Mouse (Mus musculus) A20 (cell line): ENCODE data around the gene Myo1e.

Experiments used
- DNase-seq: peaks from one replicate; pipeline ENCODE4 v3.0.0-alpha.2; 2011; ENCODE audit warnings: low read depth, low spot score

Gene Myo1e

DNA sequence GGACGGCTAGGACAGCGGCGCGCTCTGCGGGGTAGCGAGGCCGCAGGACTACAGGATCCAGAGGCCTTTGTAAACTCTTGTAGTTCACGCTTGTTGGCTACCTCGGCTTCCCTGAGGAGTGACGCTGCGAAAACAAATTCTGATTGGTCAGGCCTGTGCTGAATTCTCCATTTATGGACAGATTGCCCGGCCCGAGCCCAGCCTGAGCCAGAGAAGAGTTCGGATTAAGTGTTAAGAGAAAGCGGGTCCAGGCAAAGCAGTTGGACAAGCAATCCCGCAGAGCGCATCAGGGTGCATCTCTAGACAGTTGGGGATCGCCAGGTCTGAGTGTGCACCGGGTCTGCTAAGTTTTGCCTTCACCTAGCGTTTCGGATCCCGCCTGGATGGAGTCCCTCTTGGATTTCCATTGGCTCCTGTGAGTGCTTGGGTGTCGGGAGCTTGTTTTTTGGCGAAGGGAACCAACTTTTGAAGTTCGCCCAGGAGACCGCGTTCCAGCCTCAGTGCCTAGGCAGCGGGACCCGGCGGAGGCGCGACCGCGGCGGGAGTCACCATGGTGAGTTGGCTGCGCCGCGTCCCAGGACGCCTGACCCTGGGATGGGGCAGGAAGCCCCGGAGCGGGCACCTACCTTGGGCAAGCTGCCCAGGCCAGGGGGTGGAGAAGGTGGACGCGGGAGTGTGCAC, at the start of gene Myo1e:
TSS of gene Myo1e (plus strand) at position 200 of the 681 bp plus-strand sequence.
- peak; percentile 95 for DNase-seq

DNA sequence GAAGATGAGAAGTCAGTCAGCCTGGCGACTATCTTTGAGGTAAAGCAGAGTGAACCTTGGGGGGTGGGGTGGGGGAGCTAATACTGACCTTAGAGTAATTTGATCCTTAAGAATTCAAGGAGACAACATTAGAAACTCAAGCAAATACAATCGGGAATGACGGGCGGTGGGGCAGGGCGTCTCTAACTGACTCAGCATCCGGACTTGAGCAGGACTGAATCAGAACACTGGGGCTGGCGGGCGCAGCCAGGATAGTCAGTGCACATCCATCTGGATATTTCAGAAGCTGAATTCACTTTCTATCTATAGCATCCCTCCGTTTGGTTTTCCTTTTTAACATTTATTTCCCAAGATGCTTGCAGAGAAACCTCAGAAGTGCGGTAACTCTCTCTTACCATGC, 47.1 kb upstream of the Myo1e start:
- no peak for DNase-seq

DNA sequence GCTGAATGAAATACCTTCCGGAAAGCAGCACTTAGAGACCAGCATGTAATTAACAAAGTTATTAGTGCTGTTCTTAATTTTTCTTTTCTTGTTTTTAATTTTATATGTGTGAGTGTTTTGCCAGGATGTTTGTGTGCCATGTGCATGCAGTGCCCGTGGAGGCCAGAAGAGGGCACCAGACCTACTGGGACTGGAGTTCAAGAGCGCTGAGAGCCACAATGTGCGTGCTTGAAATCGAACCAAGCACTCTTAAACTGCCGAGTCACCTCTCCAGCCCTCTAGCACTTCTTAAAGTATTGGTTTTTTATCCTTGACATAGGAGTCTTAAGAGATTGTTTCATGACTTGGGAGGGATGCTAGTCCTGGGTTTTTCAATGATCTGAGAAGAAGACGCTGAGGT, 38.2 kb upstream of the Myo1e start:
- DNase-seq = peak; percentile 41

DNA sequence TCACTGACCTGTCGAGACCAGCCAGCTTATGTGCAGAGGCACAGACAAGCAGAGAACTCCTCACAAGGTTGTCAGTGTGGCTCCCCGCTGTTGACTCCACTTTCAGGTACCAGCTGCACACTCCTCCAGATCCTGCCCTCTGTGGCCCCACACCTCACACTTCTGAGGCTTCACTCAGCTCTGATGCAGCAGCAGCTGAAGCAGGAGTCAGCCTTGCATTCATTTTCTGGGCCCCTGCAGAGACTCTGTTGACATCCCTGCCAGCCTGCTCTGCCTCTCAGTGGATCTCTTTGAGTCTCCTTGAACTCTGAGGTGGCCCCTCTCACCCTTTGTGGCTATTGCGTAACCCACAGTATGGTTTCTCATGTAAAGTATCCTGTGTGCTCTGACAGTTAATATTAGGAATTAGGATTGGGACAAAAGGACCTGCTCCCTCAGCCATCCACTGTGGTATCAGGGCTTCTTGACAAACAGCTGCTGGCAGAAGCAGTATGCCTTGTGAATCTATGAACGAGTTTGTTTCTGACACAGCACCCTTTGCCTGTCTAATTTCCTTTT, 32.8 kb upstream of the Myo1e start:
- DNase-seq = no peak

DNA sequence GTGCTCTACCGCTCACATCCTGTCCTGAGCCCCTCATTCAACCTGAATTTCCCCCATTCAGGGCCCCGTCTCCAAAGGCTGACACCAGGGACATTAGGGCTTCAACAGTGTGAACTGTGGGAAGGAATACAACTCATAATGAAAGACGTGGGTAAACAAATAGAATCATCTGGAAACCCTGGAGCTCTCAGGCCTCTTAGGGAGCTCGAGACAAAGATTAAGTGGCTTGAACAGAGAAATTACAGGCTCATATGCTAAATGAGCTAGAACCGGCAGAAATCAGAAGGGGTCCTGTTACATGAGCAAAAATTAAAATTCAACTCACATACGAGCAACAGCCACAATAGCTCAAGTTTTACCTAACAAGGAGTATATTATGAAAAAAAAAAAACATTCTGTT, 32.3 kb upstream of the Myo1e start:
- no peak for DNase-seq

DNA sequence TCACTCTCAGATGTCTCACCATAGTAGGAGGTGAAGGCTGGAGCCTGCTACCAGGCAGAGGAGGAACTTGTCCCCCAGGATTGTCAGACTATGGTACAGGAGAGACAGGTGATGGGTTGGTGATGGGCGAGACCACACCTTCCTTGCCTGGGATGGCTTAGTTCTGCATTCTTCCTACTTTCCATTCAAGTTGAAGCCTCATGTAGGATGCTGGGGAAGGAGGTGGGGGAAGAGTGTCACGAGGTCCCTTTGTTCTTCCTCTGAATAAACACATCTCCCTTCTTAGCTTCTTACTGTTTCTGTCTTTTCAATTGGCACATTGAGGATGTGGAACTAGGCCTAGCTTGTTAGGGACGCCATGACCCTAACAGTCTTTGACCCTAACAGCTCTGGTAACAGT, 30.9 kb upstream of the Myo1e start:
- DNase-seq = no peak

DNA sequence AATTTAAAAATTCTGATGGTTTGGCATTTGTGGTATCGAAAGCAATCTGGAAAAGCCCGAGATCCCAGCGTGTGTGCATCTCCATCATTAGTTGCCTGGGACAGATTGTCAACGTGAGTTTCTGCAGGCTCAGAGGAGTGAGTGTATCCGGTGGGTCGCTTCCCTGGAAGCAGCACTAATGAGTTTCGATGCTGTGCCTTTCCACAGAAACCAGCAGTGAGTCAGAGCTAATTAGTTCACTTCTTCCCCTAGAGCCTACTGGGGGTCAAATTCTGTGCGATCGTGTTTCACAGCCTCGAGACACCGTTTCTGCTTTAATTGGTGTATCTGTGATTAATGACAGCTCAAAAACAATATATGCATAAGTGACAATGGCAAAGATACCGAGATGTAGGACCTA, 25.4 kb upstream of the Myo1e start:
- DNase-seq = no peak

DNA sequence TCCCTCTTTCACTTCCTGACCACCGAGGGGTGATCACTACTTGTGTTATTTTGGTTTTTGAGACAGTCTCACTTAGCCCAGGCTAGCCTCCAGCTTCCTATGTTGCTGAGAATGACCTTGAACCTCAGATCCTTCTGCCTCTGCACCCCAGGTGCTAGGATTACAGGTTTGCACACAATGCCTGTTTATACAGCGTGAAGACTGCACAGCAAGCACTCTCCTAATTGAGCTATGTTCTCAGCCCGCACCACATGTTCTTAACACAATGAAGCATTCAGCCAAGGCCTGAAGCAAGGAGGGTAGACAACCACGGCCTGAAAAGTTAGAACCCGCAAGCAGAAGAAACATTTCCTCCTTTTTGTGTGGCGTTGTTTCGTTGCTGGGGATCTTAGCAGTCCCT, 24.5 kb upstream of the Myo1e start:
- no peak for DNase-seq

DNA sequence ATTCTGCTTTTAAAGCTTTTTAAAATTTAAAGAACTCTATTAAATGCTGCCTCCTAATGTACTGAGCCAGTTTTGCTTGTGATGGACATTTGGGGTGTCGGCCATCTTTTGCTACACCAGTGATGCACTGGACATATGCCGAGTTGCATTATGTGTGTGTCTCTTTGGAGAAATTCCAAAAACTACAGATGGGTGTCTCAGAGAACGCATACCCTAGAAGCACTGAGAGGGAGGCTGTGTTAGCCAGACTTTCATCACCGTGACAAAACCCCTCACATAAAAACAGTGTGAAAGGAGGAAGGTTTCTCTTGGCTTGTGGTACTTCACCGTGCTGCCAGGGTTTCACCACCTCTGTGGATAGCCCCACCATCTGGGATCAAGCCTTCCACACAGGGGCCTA, 14.8 kb upstream of the Myo1e start:
- no peak for DNase-seq

DNA sequence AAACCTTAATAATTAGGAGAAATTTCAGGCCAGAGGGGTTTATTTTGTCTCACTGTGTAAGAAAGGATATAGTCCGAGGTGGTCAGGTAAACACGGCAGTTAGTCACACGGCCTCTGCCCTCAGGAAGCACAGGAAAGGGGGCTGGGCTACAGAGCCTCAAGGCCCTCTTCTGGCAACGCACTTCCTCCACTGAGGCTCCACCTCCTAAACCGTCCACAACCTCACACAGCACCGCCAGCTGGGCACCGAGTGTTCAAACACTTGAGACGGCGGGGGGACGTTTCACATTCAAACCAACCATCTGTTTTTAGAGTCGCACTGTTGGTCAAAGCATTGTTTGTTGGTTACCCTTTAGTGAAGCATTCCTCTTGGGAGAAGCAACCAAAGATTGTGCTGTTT, 12.5 kb upstream of the Myo1e start:
- DNase-seq = peak; percentile 92

DNA sequence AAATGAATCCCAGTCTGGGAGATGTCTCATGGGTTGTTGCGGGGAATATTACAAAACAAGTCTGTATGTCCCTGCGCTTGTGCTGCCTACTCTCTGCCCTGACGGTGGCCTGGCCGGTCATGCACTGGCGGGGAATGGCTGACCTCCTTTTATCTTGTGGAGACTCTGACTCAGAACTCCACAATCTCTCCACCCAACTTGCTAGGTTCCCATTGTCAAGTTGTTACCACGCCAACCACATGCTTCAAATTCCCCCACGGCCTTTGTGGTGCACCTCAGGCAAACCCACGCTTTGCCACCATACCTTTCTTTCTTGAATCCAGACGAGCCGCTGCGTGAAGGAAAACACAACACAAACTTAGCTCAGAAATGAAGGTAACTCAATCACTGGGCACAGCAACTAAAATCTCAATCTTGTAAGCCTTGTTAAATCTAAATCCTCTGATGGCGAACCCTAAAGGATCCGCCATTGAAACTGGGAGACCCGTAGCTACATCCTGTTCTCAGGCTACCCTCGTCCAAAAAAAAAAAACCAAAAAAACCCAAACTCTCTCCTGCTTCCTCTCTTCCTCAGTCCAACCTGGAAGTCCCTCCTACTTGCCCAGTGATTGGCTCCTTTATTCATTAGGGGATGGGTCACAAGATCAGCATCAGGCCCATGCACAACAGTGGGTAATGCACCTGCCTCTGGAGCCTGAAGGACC, 10.0 kb upstream of the Myo1e start:
- DNase-seq = no peak

DNA sequence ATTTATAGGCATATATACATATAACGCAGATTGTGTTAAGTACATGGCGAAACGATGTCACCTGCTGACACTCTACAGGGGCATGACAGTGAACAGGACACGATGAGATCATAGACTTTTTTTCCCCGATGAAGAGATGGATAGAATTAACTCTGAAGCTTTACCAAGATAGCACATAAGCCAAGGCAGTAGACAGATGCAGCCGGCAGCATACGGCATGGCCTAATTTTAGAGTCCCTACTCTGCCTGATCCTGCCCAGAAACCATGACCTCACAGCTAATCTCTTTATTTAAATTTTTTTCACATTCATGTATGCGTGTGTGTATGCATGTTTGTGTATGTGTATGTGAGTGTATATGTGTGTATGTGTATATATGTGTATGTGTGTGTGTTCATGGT, 9.2 kb upstream of the Myo1e start:
- no peak for DNase-seq

DNA sequence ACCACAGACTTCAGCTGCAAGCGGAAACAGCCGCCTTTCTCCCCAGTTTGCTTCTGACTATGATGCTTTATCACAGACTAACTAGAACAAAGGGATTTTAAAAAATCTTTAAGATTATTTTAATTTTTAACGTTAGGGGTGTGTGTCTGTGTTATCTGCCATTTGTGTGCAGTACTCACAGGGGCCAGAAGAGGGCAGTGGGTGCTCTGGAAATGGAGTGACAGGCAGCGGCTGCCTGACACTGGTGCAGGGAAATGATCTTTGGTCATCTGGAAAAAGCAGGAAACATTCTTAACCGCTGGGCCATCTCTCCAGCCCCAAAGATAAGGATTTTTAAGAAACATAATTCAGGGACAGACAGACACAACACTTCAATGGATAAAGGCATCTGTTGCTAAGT, 4.4 kb upstream of the Myo1e start:
- peak; percentile 79 for DNase-seq

DNA sequence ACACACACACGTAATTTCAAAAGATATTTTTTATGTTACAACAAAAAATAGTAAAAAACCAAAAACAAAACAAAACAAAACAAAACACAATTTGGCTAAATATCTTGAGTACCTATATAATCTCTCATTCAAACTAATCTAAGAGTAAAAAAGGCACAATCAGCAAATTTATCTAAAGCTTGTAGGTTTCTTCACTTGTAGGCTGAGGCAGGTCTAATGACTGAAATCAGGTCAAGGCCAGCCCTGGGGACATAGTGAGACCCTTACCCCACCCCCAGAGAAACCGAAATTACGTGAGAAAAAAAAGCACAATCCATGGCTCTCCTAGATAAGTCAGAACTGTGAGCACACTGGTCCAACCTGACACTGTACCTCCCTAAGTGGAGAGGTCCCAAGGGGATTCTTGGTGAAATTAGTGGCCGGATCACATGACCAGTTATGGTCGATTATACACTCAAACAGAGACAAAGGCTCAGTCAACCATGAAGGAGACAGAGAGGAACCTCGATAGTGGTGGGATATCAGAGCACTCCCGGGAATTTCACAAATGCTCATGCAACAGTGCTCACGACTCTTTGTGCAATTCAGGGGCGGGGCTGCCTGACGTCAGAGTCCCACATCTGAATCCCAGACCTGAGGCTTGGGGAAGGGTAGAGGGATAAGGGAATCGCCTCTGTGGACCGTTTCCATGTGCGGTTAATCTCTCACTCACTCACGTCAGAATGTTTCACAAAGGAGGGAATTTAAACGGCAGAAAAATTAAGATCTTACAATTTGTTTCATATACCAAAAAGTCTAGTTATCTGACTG, 3.7 kb upstream of the Myo1e start:
- peak; percentile 81 for DNase-seq

DNA sequence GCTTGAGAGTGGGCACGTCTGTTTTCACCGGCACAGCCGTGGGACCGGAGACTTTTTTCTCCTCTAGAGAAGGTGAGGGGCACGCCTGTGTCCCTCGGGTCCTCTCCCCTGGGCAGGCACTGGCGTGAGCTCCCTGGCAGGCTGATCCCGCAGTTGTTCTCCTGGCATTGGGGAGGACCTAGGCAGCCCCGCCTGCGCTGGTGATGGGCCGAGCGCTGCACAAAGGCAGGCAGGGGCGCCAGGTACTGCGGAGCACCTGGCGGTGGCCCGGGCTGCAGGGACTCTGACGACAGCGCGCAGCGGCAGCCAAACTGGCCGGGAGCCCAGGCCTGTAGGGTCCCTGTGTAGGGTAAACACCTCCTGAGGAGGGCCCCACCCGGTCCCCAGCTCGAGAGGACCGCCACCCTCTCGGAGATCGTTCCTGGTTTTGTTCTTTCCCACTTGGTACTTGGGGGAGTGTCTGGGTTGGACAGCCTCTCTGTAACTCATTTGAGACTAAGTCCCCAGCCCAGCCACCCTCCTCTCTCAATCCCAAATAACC, 901 bp downstream of the Myo1e start:
- peak; percentile 80 for DNase-seq

DNA sequence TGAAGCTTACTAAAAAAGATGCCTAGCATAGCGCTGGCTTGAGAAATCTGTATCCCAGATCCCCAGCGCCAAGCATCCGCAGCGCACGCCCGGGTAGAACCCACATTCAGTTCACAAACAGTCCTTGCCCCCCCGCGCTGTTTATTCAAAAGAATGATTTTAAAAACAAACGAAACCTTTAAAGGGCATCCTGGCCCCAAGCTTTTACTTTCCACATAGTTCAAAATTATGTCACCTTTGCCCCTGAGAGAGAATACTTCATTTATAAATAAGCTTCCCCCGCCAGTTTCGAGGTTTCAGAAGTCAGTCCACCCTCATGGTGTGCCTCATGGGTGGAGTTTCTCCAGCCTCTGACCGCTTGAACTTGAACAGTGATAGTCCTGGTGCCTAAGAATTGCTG, 1.6 kb downstream of the Myo1e start:
- DNase-seq = peak; percentile 68

DNA sequence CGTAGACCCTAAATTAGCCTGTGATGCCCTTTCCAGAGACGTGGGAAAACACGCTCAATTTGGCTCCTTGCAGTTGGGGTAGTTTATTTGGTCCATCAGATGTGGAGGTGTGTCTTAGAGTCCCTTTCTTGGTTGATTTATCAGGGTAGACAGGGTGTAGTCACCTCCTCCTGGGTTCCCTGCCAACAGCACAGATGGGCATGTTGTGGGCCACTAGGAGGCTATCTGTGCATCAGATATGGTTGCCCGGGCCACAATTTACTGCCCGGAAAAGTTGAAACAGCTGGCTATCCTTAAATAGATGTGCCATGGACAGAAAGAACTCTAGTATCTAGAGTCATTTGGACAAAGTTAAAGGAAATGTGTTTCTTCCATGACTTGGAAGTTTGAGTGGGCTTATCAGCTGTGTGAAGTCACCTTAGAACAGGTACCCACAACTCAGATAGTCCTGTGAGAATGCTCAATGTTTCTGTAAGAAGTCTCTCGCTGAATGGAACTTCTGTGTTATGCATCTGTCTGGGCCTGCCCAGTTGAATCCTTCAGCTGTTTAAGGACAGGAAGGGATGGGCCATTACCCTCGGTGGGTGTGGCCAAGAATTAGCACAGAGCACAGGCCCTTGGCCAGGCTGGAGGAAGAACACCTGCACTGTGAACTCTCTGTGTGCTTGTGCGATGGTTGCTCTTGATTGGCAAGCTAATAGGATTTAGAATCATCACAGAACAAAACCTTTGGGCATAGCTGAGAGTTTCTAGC, 2.3 kb downstream of the Myo1e start:
- peak; percentile 95 for DNase-seq

DNA sequence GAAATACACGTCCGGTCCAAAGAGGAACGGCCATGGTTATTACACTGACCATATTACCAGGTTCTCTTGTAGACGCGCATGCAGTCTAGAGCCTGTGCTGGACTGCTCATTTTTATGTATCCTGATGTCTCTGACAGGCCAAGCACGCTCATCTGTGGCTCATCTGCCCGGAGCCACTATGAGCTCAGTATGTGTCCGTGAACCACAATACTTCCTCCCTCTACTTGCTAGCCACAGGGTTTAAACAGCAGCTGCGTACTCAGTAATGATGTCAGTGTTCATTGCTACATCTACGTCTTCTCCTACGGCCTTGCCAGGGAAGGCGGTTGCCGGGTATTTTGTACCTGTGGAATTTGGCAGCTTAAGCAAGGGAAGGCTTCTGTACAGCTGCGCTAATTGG, 4.5 kb downstream of the Myo1e start:
- DNase-seq = peak; percentile 60

DNA sequence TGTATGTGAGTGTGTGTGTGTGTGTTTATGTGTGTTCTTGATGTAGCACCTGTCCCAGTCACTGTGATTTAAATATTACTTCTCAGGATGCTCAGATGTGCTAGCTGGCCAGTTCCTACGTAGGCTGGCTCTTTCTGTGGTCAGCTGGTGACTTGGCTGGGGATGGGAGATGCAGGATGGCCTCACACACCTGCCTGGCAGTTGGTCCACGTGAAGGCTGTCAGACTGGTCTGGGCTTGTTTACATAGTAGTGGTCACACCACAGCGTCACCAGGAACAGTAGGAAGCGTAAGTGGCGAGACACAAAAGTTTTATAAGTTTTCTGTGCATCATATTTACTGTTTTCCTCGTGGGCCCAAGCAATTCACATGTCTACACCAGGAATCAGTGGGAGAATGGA, 9.4 kb downstream of the Myo1e start:
- DNase-seq = no peak

DNA sequence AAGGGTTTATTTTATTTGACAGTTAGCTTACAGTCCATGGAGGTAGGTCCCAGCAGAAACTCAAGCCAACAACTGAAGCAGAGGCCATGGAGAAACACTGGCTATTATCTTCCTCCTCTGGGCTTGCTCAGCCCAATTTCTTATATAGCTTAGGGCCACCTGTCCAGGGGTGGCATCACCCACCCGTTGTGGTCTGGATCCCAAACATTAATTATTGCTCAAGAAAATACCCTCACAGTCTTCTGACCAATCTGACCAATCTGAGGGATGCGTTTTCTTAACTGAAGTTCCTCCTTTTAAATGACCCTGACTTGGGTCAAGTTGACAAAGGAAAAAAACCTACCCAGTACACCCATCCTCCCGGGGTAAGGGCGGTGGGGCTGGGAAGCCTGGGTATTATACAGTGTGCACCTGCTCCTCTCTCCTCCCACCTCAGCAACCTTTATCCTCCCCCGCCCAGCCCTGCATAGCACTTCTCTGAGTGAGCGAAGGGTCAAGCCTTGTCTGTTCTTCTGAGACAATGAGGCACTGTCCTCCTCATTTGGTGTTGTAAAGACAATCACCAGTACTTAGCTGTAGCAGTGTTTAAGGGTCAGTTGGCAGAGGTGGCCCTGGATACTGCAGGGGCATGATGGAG, 12.3 kb downstream of the Myo1e start:
- no peak for DNase-seq
